Mouse (Mus musculus) heart, adult 2 months (tissue): ENCODE measurements around the gene Dok7. TPM values are rescaled to one million over a fixed set of nuclear protein-coding genes. Genes with fewer than 3 reads are reported as not detected.

ENCODE experiments used
- DNase-seq, 2 experiments: peaks; one replicate each; pipeline ENCODE4 v3.0.0; 2021
- H3K27ac ChIP-seq: fragments of 200-600 bp; 2 replicates; pipeline ENCODE4 v1.8.1; 2022
- H3K27me3 ChIP-seq: fragments of 200-500 bp; 2 replicates; pipeline ENCODE4 v1.6.1; 2012; ENCODE audit warnings: mild to moderate bottlenecking, low read length, inconsistent platforms, mixed read lengths; ENCODE audit not compliant: control insufficient read depth, insufficient read depth
- H3K36me3 ChIP-seq: fragments of 200-500 bp; 2 replicates; pipeline ENCODE4 v1.6.1; 2012; ENCODE audit warnings: low read length, inconsistent platforms; ENCODE audit not compliant: control insufficient read depth, insufficient read depth
- H3K4me1 ChIP-seq: fragments of 200-500 bp; 2 replicates; pipeline ENCODE4 v1.6.1; 2011; ENCODE audit warnings: low read length; ENCODE audit not compliant: control insufficient read depth, insufficient read depth
- H3K4me3 ChIP-seq: fragments of 200-600 bp; 2 replicates; pipeline ENCODE4 v1.8.1; 2022
- H3K79me2 ChIP-seq: fragments of 200-500 bp; replicated peaks from 2 replicates; pipeline ENCODE4 v1.6.1; 2012; ENCODE audit warnings: mild to moderate bottlenecking, inconsistent platforms, low read length, moderate library complexity, mixed read lengths; ENCODE audit not compliant: control insufficient read depth, insufficient read depth
- H3K9ac ChIP-seq: fragments of 200-500 bp; 2 replicates; pipeline ENCODE4 v1.6.1; 2012; ENCODE audit warnings: low read depth, mild to moderate bottlenecking, control low read depth, inconsistent platforms, low read length, mixed read lengths
- CTCF ChIP-seq: fragments of 200-600 bp; IDR thresholded peaks from 2 replicates; pipeline ENCODE4 v1.8.1; 2022; ENCODE audit warnings: antibody characterized with exemption, mild to moderate bottlenecking, moderate library complexity
- EP300 ChIP-seq: fragments of 200-500 bp; IDR thresholded peaks from 2 replicates; pipeline ENCODE4 v1.6.1; 2011; ENCODE audit warnings: low read depth, low read length, control low read depth; ENCODE audit not compliant: insufficient read depth
- POLR2A ChIP-seq: fragments of 200-500 bp; IDR thresholded peaks from 2 replicates; pipeline ENCODE4 v1.6.1; 2011; ENCODE audit warnings: mild to moderate bottlenecking, low read depth, low read length, control low read depth; ENCODE audit not compliant: insufficient read depth
- WGBS: fragments of 180-500 bp; shearing (Covaris S2); methylation state at CpG from one replicate; pipeline ENCODE4 v1.1.7; 2018; 5-methylcytosine and 5-hydroxymethylcytosine counted together
- intact Hi-C: fragments of 180-260 bp; cut with DNase I; formaldehyde crosslinking; loops from one replicate; pipeline ENCODE4 v1.15.1; 2025
- polyA plus RNA-seq: library from polyadenylated mRNA; depleted of rRNA; stranded (reverse); fragments of >200 nt; gene quantifications from 2 replicates; pipeline ENCODE4 v1.2.3, GENCODE M21; 2012
- total RNA-seq, 2 experiments: library from RNA; stranded (reverse); gene quantifications; 2 replicates each; pipeline ENCODE4 v1.2.3; 2021

Gene Dok7
- total and polyA plus RNA-seq, 3 experiments = 25.4 to 35.6 (median 34.9) TPM

DNA sequence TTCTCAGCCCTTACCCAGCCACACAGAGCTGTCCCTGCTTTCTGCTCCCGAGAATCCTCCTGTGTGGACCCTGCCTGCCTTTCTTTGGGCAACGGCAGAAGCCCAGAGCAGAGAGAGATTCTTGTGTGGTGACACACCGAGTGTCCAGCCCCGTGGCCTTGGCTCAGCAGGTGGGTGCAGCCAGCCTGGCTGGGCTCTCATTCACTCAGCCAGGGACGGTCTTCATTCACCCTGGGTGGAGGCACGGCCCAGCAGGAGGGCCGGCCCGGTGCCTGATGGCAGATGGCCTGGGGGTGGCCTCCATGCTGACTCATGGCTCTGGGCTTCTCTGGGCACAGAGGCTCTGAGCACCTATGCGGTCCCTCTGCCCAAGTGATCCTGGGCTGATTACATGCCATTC lies 17.4 kb downstream of the Dok7 start:
- no peaks in the 10 kb centered on the region for H3K27me3 ChIP-seq
- 0 out of 2 replicates have a peak overlapping the region, but pooled peaks have one; percentile 12 for H3K9ac ChIP-seq
- peak; percentile 52 to 76 for DNase-seq
- WGBS = 47% methylated on average over 9 of the region's 9 CpGs
- peaks cover 13% of the 10 kb centered on the region; the same call in 1 of the 2 replicates for H3K4me1 ChIP-seq
- H3K36me3 ChIP-seq = no peaks in the 10 kb centered on the region
- H3K79me2 ChIP-seq = no peaks in the 10 kb centered on the region
- H3K4me3 ChIP-seq = no peak overlapping the region
- intact Hi-C loops = no loop called here
- peak overlapping the region; percentile 75 for H3K27ac ChIP-seq
- TF ChIP-seq EP300 (no peak), CTCF (no peak), POLR2A (no peak)

DNA sequence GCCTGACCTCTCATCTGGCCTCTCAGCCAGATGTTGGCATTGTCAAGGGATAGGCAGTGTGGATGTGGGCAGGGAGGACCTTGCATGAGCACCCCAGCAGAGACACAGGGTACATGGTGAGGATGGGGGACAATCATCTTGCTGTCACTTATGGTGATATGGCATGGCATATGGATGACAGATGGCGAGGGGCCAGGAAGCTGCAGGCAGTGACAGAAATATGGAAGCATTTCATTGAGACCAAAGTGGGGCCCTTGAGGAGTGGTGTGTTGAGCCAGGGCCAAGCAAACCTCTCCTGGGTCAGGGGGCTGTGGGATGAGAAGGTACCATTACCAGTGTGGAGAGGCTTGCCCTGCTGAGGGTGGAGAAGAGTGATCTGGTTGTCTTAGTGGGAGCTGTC lies 19.8 kb downstream of the Dok7 start:
- no peak overlapping the region for H3K27ac ChIP-seq
- no peak overlapping the region for H3K9ac ChIP-seq
- H3K36me3 ChIP-seq = no peaks in the 10 kb centered on the region
- intact Hi-C loops = no loop called here
- WGBS = 88% methylated on average over 1 of the region's 1 CpGs
- DNase-seq = no peak
- no peak for TF ChIP-seq POLR2A
- TF ChIP-seq EP300 = no peak
- TF ChIP-seq CTCF = no peak
- H3K79me2 ChIP-seq = no peaks in the 10 kb centered on the region
- no peaks in the 10 kb centered on the region for H3K27me3 ChIP-seq
- H3K4me3 ChIP-seq = no peak overlapping the region
- H3K4me1 ChIP-seq = peaks cover 12% of the 10 kb centered on the region; the same call in 1 of the 2 replicates

DNA sequence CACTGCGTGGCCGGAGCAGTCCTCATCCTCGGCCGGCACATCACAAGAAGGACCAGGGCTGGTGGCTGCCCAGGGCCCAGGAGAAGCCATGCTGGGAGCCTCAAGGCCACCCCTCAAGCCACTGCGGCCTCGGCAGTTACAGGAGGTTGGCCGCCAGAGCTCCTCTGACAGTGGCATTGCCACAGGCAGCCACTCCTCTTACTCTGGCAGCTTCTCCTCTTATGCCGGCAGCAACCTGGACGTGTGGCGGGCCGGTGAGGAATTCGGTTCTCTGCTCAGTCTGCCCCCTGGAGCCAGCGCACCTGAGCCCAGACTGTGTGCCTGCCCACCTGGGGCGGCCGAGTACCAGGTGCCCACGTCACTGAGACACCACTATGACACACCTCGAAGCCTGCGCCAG lies 22.5 kb downstream of the Dok7 start:
- no peak for TF ChIP-seq POLR2A
- TF ChIP-seq CTCF = no peak
- TF ChIP-seq EP300 = no peak
- Histone ChIP-seq H3K9ac (no peak overlapping the region), H3K4me1 (peaks cover 3% of the 10 kb centered on the region; the same call in 1 of the 2 replicates), H3K36me3 (no peaks in the 10 kb centered on the region), H3K27ac (no peak overlapping the region), H3K4me3 (no peak overlapping the region), H3K27me3 (no peaks in the 10 kb centered on the region), H3K79me2 (no peaks in the 10 kb centered on the region)
- 72% methylated on average over 18 of the region's 18 CpGs for WGBS
- DNase-seq = no peak
- intact Hi-C loops = no loop called here

DNA sequence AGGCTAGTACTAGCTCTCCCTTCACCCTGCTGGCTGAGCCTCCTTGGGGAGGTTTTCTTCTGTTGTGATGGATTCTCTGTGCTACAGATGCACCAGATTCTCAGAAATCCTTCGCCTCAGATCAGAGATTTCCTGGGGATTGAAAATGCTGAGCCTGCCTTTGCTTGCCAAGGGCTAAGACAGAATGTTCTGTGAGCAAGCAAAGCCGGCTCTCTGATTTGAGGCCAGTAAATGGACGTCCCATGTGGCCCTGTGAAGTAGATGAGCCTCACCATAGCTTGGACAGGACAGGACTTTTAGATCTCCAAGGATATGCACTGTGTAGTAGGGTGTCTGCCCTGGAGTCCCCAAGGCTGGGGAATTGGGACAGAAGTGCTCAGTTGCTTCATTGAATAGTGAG lies 28.3 kb downstream of the Dok7 start:
- intact Hi-C loops = loop anchor here (5.0 kb wide), 1 partner anchor 33 kb away; no protein-coding TSS in a partner anchor
- H3K79me2 ChIP-seq = no peaks in the 10 kb centered on the region

DNA sequence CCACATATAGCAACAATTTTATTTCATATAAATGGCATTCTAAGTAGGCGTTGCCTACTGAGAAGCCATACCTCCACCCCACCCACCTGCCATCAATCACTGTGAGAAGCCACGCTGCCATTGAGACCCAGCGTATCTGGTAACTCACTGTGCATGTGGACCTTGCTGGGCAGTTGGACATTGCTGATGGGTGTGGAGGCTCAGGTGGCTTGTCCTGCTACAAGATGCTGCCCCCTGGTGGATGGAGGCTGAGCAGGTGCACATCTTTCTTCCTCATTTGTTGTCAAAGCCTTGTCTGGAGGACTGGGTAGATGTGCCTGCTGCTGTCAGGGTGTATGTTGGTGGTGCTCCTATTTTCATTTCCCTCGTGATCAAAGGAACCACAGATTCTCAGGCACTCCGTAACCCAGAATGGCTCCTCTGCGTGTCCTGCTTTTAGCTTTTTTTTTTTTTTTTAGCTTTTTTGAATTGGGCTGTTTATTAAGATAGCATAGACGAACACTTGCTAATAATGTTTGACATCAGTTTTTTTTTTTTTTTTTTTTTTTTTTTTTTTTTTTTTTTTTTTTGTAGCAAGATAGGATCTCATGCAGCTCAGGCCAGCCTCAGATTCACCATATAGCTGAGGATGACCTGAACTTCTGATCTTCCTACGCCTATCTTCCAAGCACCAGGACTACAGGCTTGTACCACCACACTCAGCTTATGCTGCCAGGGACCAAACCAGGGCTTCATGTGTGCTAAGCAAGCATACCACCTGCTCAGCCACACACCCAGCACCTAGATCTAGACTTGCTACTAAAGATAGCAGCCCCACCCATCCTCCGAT lies 32.4 kb downstream of the Dok7 start:
- Histone ChIP-seq H3K4me3 (no peak overlapping the region), H3K27me3 (no peaks in the 10 kb centered on the region), H3K9ac (no peak overlapping the region), H3K4me1 (no peaks in the 10 kb centered on the region), H3K27ac (no peak overlapping the region), H3K36me3 (no peaks in the 10 kb centered on the region), H3K79me2 (no peaks in the 10 kb centered on the region)
- TF ChIP-seq POLR2A = no peak
- no peak for TF ChIP-seq EP300
- TF ChIP-seq CTCF = peak; percentile 77
- WGBS = 72% methylated on average over 9 of the region's 9 CpGs
- intact Hi-C loops = loop anchor here (5.0 kb wide), 1 partner anchor 37 kb away; no protein-coding TSS in a partner anchor
- DNase-seq = peak; percentile 43 to 64

More for the DNA sequence above, 28.3 kb downstream of the Dok7 start:
- no peaks in the 10 kb centered on the region for H3K27me3 ChIP-seq
- 77% methylated on average over 3 of the region's 3 CpGs for WGBS
- no peak for DNase-seq
- no peaks in the 10 kb centered on the region for H3K4me1 ChIP-seq
- H3K27ac ChIP-seq = no peak overlapping the region
- no peak overlapping the region for H3K4me3 ChIP-seq
- no peak overlapping the region for H3K9ac ChIP-seq
- TF ChIP-seq POLR2A (no peak), EP300 (no peak), CTCF (no peak)
- H3K36me3 ChIP-seq = no peaks in the 10 kb centered on the region

DNA sequence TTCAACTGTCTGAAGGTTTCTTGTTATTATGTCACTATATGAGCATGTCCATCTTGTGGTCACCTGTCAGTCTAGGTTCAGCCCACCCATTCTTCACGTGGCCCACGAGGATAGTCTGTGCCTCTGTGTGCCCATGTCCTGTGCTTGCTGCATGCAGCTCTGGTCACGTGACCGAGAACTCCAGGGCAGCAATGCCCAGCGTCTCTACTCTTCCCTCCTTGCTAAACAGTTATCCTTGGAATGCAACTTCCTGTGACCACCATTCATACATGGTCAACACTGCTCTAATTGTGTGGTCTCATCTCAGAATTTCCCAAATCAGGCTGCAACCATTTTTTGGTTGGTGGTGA lies 33.0 kb downstream of the Dok7 start:
- Histone ChIP-seq H3K4me3 (no peak overlapping the region), H3K27ac (no peak overlapping the region), H3K9ac (no peak overlapping the region), H3K79me2 (no peaks in the 10 kb centered on the region), H3K4me1 (no peaks in the 10 kb centered on the region), H3K27me3 (no peaks in the 10 kb centered on the region), H3K36me3 (no peaks in the 10 kb centered on the region)
- intact Hi-C loops = loop anchor here (5.0 kb wide), 1 partner anchor 37 kb away; no protein-coding TSS in a partner anchor
- 75% methylated on average over 5 of the region's 5 CpGs for WGBS
- TF ChIP-seq CTCF (no peak), EP300 (no peak), POLR2A (no peak)
- no peak for DNase-seq
